Mouse (Mus musculus): ENCODE measurements around the gene Tipin. TPM values are rescaled to one million over a fixed set of nuclear protein-coding genes. Genes with fewer than 3 reads are reported as not detected.
A peak's percentile ranks its signal among the peaks of the same experiment; 100 is the strongest.

The Tipin gene
- total RNA-seq, 2 experiments from 2014 or later = 14.8 to 15.6 TPM

DNA sequence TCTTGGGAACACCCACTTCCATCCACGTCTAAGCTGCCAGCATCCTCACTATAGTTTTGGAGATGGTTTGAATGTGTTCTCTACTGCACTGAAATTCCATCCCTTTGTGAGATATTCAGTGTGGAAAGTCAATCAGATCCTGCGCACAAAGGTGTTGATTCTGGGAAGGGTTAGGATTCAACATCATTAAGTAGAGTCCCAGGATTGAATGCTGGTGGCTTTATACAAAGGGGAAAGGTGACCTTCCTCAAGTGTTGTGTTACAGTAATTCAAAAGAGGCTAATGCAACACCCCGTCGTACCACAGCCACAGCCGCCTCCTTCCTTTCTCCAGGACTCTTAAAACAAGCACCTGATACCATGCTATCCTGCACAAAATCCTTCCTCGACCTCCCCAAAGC, 54.4 kb downstream of the Tipin start:
- no peak for DNase-seq (ENCODE audit: low spot score in 2 of 2)
- intact Hi-C loops (cut with DNase I) = no loop called here

DNA sequence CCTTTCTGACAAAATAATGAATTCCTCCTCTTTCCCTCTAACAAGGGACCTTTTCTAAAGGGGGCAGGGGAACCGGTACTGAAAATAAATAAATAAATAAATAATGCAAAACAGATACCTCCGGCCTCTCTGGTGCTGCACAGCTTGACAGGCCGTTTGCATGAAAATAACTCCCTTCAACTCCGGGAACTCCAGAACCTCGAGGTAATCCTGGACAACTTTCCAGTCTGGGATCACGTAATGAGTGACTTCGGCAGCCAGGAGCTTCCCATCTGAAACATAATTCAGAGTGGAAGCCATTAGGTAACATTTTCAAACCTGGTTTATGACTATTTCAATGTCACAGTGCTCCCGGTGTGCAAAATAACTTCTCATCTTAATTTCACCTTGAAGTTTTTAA, 58.0 kb downstream of the Tipin start:
- intact Hi-C loops (cut with DNase I) = no loop called here

DNA sequence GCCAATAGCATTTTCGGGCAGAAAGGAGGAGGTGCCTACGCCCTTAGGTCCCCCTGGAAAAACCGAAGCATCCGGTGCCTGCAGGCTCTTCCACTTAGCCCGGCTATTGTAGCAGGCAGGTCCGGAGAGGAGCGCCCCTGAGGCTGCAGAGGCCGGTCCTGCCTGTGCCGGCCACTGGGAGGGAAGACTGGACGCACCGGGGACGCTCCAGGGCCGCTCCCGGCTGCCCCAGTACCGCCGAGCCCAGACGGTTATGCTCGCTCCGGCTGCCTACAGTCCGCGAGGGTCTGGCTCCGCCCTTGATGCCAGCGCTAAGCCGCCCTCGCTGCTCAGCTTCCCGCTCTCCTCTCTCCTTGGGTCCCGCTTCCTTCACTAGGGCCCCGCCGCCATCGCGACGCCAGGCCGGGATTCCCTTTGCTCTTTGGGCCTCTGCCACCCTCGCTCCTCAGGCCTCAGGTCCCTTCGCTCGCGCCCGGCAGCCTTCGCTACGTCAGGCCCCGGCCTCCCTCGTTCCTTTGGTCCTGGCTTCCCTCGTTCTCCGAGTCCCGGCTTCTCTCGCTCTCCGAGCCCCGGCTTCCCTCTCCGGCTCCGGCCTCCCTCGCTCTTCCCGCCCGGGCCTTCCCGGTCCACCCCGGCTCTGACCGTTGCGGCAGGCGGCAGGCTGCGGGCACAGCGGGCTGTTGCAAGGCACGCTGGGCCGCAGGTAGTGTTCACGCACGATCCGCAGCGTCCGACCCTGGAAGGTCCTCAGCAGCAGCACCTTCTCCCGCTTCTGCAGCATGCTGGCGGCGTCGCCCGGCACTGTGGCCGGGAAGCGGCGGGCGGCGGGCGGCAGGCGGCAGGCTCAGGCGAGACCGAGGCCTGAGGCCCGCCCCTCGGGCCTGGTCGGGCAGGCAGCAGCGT, 59.2 kb downstream of the Tipin start:
- DNase-seq (ENCODE audit: low spot score in 2 of 2) = peak; percentile 51 to 67
- intact Hi-C loops (cut with DNase I) = loop anchor here (10.0 kb wide), 1 partner anchor 624 kb away; the partner anchor contains the start of gene Ints14

More for the DNA sequence above, 58.0 kb downstream of the Tipin start:
- DNase-seq (ENCODE audit: low spot score in 2 of 2) = no peak

DNA sequence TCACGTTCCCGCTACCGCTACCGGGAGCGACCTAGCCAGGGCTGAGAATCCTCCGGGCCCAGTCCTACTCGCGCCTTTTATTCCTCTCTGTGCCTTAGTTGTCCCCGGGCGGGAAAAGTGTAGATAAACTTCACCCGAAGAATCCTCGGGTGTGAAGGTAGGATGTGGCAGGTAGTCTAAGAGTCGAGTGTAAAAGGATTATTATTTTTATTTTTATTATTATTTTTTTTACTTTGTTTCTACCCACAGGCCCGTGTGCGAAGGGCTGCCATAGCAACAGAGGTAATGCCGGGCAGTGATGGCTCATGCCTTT, 59.8 kb downstream of the Tipin start, which contains the start of gene Dis3l:
Dis3l (minus strand) TSS at position 35 of the 313 bp plus-strand sequence.
- DNase-seq (ENCODE audit: low spot score in 2 of 2) = no peak
- intact Hi-C loops (cut with DNase I) = loop anchor here (10.0 kb wide), 1 partner anchor 624 kb away; the partner anchor contains the start of gene Ints14

DNA sequence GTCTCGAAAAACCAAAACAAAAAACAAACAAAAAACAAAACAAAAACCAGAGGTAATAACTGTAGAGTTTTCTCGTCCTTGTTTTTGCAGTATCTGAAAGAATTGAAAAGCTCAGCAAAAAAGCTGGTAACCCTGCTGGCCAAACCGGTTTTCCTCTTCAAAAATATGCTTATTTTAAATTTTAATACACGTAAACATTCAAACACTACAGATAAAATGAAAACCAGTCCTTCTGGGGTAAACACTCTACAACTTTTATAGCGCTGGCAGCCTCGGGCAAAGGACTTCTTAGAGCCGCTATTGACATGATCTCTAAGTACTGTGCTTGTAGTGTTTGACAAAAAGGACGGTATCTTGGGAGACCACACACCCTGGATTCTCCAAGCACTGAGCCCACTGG, 60.3 kb downstream of the Tipin start:
- DNase-seq (ENCODE audit: low spot score in 2 of 2) = no peak
- intact Hi-C loops (cut with DNase I) = loop anchor here (10.0 kb wide), 1 partner anchor 623 kb away; the partner anchor contains the start of gene Ints14

DNA sequence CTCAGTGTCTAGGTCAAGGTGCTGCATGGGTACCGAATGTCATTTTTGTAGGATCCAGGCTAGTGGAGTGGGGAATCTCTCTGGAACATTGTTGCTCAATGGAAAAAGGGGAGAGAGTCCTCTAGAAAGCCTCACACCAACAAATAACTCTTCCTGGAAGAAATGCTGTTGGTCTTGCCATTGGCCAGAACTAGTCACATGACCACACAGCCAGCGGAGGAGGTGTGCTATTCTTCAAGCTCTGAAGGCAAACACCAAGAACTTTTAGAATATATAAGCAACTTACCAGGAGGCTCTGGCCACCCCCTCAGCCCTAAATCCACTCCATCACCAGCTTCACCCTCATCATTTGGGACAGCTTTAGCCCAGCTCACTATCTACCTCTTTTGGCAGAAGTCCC, 62.3 kb downstream of the Tipin start:
- intact Hi-C loops (cut with DNase I) = loop anchor here (10.0 kb wide), 1 partner anchor 621 kb away; the partner anchor contains the start of gene Ints14
- no peak for DNase-seq (ENCODE audit: low spot score in 2 of 2)

DNA sequence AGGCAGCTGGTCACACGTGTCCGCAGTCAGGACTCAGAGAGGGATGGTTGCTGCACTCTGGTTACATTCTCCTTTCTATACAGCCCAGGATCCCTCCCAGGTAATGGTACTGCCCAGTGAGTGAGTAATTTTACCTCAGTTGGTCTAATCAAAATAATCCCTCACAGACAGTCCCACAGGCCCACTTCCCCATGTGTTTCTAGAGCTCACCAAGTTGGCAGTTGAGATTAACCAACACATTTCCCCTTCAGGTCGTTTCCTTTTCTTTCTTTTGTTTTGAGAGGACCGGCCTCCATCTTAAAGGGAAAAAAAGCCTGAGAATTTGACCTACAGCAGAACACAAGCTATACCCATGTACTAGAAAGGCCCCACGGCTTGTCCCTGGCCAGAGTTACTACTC, 64.5 kb downstream of the Tipin start:
- intact Hi-C loops (cut with DNase I) = loop anchor here (2.0 to 10.0 kb wide), 2 partner anchors 293 to 619 kb away; partner anchors contain the start of gene Ints14
- DNase-seq (ENCODE audit: low spot score in 2 of 2) = no peak

DNA sequence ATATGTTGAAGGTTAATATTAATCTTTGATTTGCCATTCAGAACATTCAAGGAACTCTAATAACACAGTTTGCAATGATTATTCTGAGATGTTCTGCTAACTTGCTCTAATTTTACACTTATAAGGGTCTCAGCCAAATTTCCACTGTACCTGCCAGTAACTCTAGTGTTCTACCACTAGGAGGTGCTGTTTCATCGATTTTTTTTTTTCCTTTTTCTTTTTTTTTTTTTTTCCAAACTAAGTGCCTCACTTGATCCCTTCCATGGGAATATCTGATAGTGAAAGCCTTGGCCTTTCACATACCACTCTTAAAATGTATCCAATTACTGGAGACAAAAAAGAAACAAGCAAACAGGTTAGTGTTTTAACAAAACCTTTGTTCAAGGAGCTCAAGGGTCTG, 66.0 kb downstream of the Tipin start:
- intact Hi-C loops (cut with DNase I) = loop anchor here (2.0 to 10.0 kb wide), 2 partner anchors 291 to 617 kb away; partner anchors contain the start of gene Ints14

DNA sequence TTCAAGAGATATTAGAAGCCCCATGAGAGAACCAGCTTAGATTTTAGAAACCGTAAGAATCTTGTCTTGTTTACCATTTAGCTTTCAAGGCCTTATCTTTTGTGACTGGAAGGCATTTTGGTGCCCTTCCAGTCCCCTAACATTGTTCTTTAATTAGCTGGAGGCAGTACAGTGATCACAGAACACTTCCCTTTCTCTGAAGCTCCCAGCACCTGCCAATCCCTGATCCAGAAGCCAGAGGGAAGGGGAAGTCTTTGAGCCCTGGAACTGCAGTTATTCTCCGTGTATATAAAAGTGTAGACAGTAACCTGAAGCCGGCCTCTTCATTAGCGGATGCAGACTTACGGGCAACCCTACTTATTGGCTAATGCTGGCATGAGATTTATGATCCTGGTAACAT, 68.1 kb downstream of the Tipin start:
- no peak for DNase-seq (ENCODE audit: low spot score in 2 of 2)
- intact Hi-C loops (cut with DNase I) = loop anchor here (2.0 to 10.0 kb wide), 2 partner anchors 341 to 615 kb away; partner anchors contain the start of gene Ints14

More for the DNA sequence above, 66.0 kb downstream of the Tipin start:
- no peak for DNase-seq (ENCODE audit: low spot score in 2 of 2)

DNA sequence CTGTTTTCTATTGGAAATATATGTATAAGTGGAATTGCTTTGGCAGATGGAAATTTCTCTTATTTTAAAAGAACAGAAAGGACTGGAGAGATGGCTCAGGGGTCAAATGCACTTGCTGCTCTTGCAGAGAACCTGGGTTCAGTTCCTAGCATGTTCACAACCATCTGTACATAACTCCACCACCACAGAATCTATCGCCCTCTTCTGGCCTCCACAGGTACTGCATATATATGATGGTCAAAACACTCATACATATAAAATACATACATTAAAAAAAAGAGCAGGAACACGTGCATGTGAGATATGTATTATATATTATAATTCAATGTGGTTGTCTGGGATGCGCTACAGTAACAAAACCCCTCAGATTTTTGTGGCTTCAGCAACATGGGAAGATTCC, 69.8 kb downstream of the Tipin start:
- DNase-seq (ENCODE audit: low spot score in 2 of 2) = no peak
- intact Hi-C loops (cut with DNase I) = no loop called here

Other genes with a start within 250 kb of the Tipin start
- not detected for gene Lctl, start 164.4 kb upstream of the Tipin start, total RNA-seq (2021)
- 1 to 10 TPM; 3.3 to 5.4 TPM for gene Zwilch, start 108.5 kb upstream of the Tipin start, total RNA-seq (2021)
- gene Rpl4, start 108.2 kb upstream of the Tipin start, total RNA-seq (2021) = 100 to 1,000 TPM; 484 to 496 TPM
- 10 to 100 TPM; 20.0 to 20.7 TPM for gene Snapc5, start 102.3 kb upstream of the Tipin start, total RNA-seq (2021)
- 1 to 10 TPM; 2.2 to 3.2 TPM for gene Uchl4, start 46.4 kb upstream of the Tipin start, total RNA-seq (2021)
- gene Map2k1, start 27.9 kb upstream of the Tipin start, total RNA-seq (2021) = 100 to 1,000 TPM; 212 to 216 TPM
- 10 to 100 TPM; 22.9 to 28.2 TPM for gene Dis3l, start 59.7 kb downstream of the Tipin start, total RNA-seq (2021)
- gene Megf11, start 104.0 kb downstream of the Tipin start, total RNA-seq (2021) = 10 to 100 TPM; 13.6 to 14.5 TPM